Mouse (Mus musculus) c-Kit-negative CD71-positive TER-119-positive erythroid progenitor cells, embryonic 14.5 days (primary cell): Measurements from ENCODE around the gene Tex22.

Experiments
- DNase-seq: peaks from one replicate; pipeline ENCODE4 v3.0.0-alpha.2; 2013; ENCODE audit warnings: low read depth, low spot score

The Tex22 gene

DNA sequence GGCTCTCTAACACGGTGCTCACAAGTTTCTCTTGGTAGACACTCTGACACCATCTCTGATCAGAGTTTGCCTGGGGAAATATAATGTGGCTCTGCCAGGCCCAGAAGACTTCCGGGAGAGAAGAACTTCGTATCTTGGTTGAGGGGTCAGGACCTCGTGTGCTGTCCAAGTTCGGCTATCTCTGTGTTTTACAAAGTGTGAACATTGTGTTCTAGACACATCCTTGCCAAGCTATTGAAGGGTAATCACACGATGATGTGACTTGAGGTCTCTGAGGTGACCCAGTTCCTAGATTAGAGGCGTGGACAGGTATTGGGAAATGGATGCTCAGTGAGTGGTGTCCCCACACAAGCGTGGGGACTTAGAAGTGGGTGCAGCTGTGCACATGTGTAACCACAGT is 18.2 kb upstream of the Tex22 start:
- DNase-seq = no peak

DNA sequence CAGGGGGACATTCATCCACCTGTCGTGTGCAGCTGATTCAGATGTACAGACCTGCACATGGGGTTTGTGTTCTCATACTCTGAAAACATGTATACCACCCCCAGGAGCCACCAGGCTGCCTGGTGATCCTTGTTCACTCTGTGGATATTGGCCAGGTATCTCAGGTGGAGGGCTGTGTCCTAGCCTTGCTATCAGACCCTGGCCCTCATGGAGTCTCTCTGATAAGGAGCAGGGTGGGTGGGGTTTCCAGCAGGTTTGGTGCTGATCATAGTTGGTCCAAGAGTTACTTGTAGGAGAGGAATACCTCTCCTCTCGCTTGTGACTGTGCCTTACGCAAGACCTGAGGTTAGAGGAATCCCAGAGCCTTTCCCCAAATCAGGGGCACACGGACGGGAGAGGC is 14.1 kb upstream of the Tex22 start:
- no peak for DNase-seq

- no peak for DNase-seq
These were observed 12.7 kb upstream of the Tex22 start for GRCm38 (mm10) chr12:113061606-113062005.

GRCm38 (mm10) chr12:113062201-113062600 is 12.1 kb upstream of the Tex22 start:
- DNase-seq = no peak

- DNase-seq = no peak
These were observed 10.6 kb upstream of the Tex22 start for GRCm38 (mm10) chr12:113063700-113064099.

DNA sequence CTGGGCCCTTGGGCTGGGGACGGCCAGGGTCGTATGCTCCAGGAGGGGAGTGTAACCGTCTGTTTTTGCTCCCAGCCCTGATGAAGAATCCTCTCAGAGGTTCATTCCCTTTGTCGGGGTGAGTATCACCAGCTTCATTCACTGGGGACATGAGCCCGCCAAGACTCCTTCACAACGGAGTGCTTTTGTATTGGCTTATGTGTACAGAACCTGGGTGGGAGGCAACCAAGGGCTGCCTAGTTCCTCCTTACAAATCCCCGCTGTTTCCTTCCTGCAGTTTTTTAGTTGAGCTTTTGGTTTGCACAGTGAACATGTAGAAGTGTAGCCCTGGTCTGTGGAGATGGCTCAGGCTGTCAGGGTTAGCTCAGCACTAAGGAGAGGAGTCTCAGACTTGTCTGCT is 6.3 kb upstream of the Tex22 start:
- no peak for DNase-seq

DNA sequence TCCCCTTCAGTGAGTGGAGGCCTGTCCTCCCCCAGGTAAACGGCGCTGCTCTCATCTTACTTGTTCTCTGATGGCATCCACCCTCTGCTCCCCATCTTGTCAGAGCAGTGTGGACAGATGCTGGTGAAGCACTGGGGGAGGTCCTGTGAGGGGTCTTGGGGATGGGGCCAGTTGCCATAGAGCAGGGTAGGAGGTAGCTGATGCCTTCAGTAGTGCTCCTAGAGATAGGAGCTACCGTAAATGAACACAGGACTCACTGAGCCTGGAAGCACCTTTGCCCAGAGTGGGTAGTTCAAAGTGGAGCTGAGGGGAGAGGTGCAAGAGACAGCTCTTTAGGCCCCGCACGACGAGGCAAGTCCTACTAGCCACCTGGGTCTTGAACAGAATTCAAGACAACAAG is 4.9 kb upstream of the Tex22 start:
- DNase-seq = no peak

DNA sequence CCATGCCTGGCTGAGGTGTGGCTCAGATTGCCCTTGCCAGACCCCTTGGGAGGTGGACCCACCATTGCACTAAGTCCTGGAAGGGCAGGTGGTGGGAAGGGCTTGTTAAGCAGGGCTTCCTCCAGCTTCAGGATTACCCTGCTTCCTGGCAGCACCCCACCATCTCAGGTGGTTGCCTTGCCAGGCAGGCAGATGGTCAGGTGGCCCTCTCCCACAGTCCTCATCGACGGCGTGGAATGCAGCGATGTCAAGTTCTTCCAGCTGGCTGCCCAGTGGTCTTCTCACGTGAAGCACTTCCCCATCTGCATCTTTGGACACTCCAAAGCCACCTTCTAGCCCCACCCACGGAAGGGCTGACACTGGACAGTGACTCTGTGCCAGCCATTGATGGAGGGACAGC is 3.0 kb upstream of the Tex22 start:
- no peak for DNase-seq

DNA sequence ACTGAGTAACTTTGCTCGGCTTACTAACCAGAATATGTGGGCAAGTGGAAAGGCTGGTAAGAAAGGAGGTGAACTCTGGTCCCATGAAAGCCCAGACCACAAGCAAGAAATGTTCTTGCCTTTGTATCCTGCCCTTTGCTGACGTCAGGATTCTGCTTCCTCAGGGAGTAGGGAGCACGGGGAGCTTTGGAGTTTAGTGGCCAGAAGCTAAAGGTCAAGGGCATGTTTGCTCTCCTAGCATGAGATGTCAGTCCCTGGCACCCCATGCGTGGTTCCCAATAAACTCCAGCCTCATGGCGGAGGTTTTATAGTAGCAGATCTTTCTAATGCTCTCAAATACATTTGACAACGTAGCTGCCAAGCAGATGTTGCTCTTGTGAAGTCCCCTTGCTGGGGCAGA is 2.5 kb upstream of the Tex22 start:
- DNase-seq = no peak

- DNase-seq = no peak
These were observed 628 bp upstream of the Tex22 start for GRCm38 (mm10) chr12:113073420-113074328.

- peak; percentile 57 for DNase-seq
These were observed 757 bp downstream of the Tex22 start for GRCm38 (mm10) chr12:113075063-113075454.

GRCm38 (mm10) chr12:113075486-113075885 is 1.2 kb downstream of the Tex22 start:
- no peak for DNase-seq

- DNase-seq = no peak
These were observed 13.0 kb downstream of the Tex22 start for GRCm38 (mm10) chr12:113087276-113087675.

DNA sequence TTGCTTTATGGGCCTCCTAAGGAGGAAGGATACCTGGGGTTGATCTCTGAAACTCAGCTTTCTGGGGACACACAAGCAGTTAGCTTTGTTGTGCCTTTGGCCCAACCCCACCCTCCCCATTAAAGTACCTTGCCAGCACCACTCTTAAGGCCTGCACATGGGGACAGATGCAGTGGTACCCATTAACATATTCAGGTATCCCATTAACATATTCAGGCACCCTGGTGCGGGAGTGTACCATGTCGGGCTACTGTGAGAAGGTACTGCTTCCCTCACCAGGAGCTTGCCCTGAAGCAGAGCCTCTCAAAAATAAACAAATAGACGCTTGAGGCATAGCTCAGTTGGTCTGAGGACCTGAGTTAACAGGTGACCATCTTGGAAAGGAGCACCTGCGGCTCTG is 13.7 kb downstream of the Tex22 start:
- no peak for DNase-seq

- no peak for DNase-seq
These were observed 14.8 kb downstream of the Tex22 start for GRCm38 (mm10) chr12:113089107-113089506.

DNA sequence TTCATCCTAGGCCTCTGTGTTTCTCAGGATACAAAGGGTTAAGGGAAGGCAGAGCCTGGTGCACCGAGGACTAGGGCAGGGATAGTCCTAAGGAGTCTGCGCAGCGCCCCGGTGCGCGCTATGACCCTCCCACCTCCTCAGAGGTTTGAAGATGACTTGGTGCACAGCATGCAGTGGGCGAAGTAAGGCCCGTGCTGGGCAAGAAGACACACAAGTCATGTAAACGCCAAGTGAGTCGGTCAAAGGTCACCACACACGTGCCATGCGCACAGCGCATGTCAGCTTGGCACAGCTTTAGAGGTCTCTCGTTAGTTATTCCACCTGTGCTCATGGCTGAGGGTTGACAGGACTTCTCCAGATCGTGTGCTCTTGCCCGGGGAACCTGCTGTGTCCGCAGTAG is 15.8 kb downstream of the Tex22 start:
- no peak for DNase-seq

DNA sequence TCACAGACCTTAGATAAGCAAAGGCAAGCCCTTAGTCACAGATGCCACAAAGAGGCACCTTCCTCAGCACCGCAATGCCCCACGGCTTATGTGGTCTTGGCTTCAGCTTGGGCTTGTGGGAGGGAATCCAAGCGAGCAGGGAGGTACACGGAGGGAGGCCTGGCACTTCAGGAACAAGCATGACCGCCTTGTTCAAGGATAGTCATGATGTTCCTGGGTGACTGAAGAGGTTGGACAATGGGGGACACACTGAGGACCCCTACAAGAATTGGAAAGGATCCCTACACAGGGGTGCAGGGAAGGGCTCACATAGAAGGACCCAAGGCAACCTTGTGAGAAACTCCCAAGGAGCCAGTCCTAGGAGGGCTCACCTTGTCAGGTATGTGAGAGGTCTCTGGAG is 22.7 kb downstream of the Tex22 start:
- DNase-seq = no peak

GRCm38 (mm10) chr12:113097749-113098281 is 23.5 kb downstream of the Tex22 start, which contains the start of gene Mta1:
Mta1 (plus strand) TSS chr12:113098278.
- DNase-seq = no peak

DNA sequence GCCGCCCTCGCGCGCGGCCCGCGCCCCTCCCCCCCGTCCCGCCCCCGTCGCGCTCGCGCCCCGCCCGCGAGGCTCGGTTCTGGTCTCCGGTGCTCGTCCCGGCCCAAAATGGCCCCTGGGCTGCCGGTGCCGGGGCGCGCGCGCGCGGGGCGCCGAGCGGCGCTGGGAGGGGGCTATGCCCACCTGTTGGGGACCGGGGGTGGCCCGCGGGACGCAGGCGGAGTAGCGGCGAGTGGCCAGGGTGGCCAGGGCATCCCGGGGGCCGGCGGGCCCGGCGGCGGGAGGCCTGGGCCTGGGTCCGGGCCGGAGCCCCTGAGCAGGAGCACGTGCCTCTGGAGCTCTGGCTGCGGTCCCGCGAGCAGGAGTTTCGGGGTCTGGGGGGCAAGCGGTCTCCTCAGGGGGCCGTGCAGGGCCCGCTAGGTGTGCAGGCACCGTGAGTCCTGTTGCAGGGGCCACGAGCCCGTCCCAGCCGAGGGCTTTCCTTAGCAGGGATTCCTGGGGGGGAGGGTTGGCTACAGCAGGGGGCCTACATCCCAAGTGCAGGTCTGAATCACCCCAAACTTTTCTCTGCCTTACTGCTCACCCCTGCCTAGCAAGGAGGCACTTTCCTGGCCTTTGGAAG is 24.3 kb downstream of the Tex22 start:
- DNase-seq = no peak

- DNase-seq = no peak
These were observed 25.4 kb downstream of the Tex22 start for GRCm38 (mm10) chr12:113099470-113100237.

- no peak for DNase-seq
These were observed 26.3 kb downstream of the Tex22 start for GRCm38 (mm10) chr12:113100448-113101076.
